Mouse (Mus musculus) lung, embryonic 16.5 days (tissue): ENCODE data around the gene Rnd1. TPM values are rescaled to one million over a fixed set of nuclear protein-coding genes. Genes with fewer than 3 reads are reported as not detected.

Source experiments
- ATAC-seq: fragments of 200-750 bp; cut with Nextera tagmentation; 2 replicates; pipeline ENCODE4 v1.8.0; 2017; ENCODE audit warnings: low read depth, mild to moderate bottlenecking, moderate library complexity
- H3K27ac ChIP-seq: fragments of 300-500 bp; sonication (generic); 2 replicates; pipeline ENCODE4 v1.5.1; 2014; ENCODE audit warnings: mild to moderate bottlenecking, control low read depth, low read length
- H3K27me3 ChIP-seq: fragments of 300-500 bp; sonication (generic); 2 replicates; pipeline ENCODE4 v1.6.1; 2014; ENCODE audit warnings: low read depth, low read length, mixed read lengths; ENCODE audit not compliant: control insufficient read depth, insufficient read depth
- H3K36me3 ChIP-seq: fragments of 300-500 bp; sonication (generic); 2 replicates; pipeline ENCODE4 v1.6.1; 2014; ENCODE audit warnings: low read length; ENCODE audit not compliant: control insufficient read depth, insufficient read depth
- H3K4me1 ChIP-seq: fragments of 300-500 bp; sonication (generic); replicated peaks from 2 replicates; pipeline ENCODE4 v1.6.1; 2014; ENCODE audit warnings: low read length, mixed read lengths; ENCODE audit not compliant: control insufficient read depth, insufficient read depth
- H3K4me2 ChIP-seq: fragments of 300-500 bp; sonication (generic); 2 replicates; pipeline ENCODE4 v1.6.1; 2014; ENCODE audit warnings: low read depth, low read length, control low read depth
- H3K4me3 ChIP-seq: fragments of 300-500 bp; sonication (generic); 2 replicates; pipeline ENCODE4 v1.5.1; 2014; ENCODE audit warnings: mild to moderate bottlenecking, low read length, control low read depth
- H3K9ac ChIP-seq: fragments of 300-500 bp; sonication (generic); 2 replicates; pipeline ENCODE4 v1.6.1; 2014; ENCODE audit warnings: low read length, control low read depth
- H3K9me3 ChIP-seq: fragments of 300-500 bp; sonication (generic); 2 replicates; pipeline ENCODE4 v1.6.1; 2016; ENCODE audit warnings: low read length; ENCODE audit not compliant: control insufficient read depth
- WGBS: fragments of 180-500 bp; shearing (Covaris S2); extraction: QIAGEN DNeasy Blood & Tissue Kit; methylation state at CpG from one replicate; pipeline ENCODE4 v1.1.7; 2014; 5-methylcytosine and 5-hydroxymethylcytosine counted together
- polyA plus RNA-seq: library from polyadenylated mRNA; unstranded; fragments of >200 nt; fragmentation: Nextera tagmentation; extraction: Ambion mirVana; gene quantifications from 2 replicates; pipeline ENCODE4 v1.2.1, GENCODE M21; 2015

Gene Rnd1
- polyA plus RNA-seq, 1 experiment from 2014 or later, result 0.68 TPM

GRCm38 (mm10) chr15:98626487-98627212 is 50.6 kb downstream of the Rnd1 start:
- no peak for ATAC-seq
- Histone ChIP-seq H3K36me3 (no peaks in the 10 kb centered on the region), H3K27ac (no peak overlapping the region), H3K4me3 (no peak overlapping the region), H3K27me3 (peaks cover 7% of the 10 kb centered on the region; the same call in 1 of the 2 replicates), H3K4me1 (peaks cover 12% of the 10 kb centered on the region), H3K9me3 (no peaks in the 10 kb centered on the region), H3K9ac (no peak overlapping the region), H3K4me2 (no peak overlapping the region)
- 74% methylated on average over 7 of the region's 7 CpGs for WGBS

GRCm38 (mm10) chr15:98626078-98626477 is 51.2 kb downstream of the Rnd1 start:
- Histone ChIP-seq H3K4me2 (no peak overlapping the region), H3K9ac (no peak overlapping the region), H3K4me3 (no peak overlapping the region), H3K4me1 (peaks cover 8% of the 10 kb centered on the region), H3K27ac (no peak overlapping the region), H3K36me3 (no peaks in the 10 kb centered on the region), H3K27me3 (peaks cover 5% of the 10 kb centered on the region; the same call in 1 of the 2 replicates), H3K9me3 (no peaks in the 10 kb centered on the region)
- ATAC-seq, result no peak
- 36% methylated on average over 8 of the region's 8 CpGs for WGBS

- Histone ChIP-seq H3K27me3 (0 out of 2 replicates have a peak, but pooled peaks cover 2% of the 10 kb centered on the region), H3K9ac (no peak overlapping the region), H3K36me3 (no peaks in the 10 kb centered on the region), H3K4me2 (no peak overlapping the region), H3K4me1 (no peaks in the 10 kb centered on the region; the same call in 1 of the 2 replicates), H3K4me3 (no peak overlapping the region), H3K27ac (no peak overlapping the region), H3K9me3 (no peaks in the 10 kb centered on the region)
- WGBS, result 55% methylated on average over 5 of the region's 5 CpGs
- ATAC-seq, result no peak
These were observed 53.9 kb downstream of the Rnd1 start for GRCm38 (mm10) chr15:98623361-98623821.

- 23% methylated on average over 6 of the region's 6 CpGs for WGBS
- H3K4me3 ChIP-seq, result no peak overlapping the region
- H3K27ac ChIP-seq, result no peak overlapping the region
- no peaks in the 10 kb centered on the region for H3K4me1 ChIP-seq
- no peaks in the 10 kb centered on the region for H3K9me3 ChIP-seq
- H3K36me3 ChIP-seq, result no peaks in the 10 kb centered on the region
- ATAC-seq, result no peak
- H3K4me2 ChIP-seq, result no peak overlapping the region
- H3K27me3 ChIP-seq, result 0 out of 2 replicates have a peak, but pooled peaks cover 2% of the 10 kb centered on the region
- H3K9ac ChIP-seq, result no peak overlapping the region
These were observed 54.5 kb downstream of the Rnd1 start for GRCm38 (mm10) chr15:98622721-98623120.

GRCm38 (mm10) chr15:98622199-98622598 is 55.1 kb downstream of the Rnd1 start:
- H3K36me3 ChIP-seq, result no peaks in the 10 kb centered on the region
- no peak overlapping the region for H3K9ac ChIP-seq
- no peak for ATAC-seq
- no peaks in the 10 kb centered on the region for H3K9me3 ChIP-seq
- no peak overlapping the region for H3K27ac ChIP-seq
- 0 out of 2 replicates have a peak, but pooled peaks cover 2% of the 10 kb centered on the region for H3K27me3 ChIP-seq
- H3K4me2 ChIP-seq, result no peak overlapping the region
- H3K4me3 ChIP-seq, result no peak overlapping the region
- no peaks in the 10 kb centered on the region for H3K4me1 ChIP-seq
- 7% methylated on average over 7 of the region's 7 CpGs for WGBS

GRCm38 (mm10) chr15:98617176-98617537 is 60.1 kb downstream of the Rnd1 start:
- Histone ChIP-seq H3K27ac (no peak overlapping the region), H3K36me3 (no peaks in the 10 kb centered on the region), H3K9me3 (no peaks in the 10 kb centered on the region), H3K27me3 (0 out of 2 replicates have a peak, but pooled peaks cover under 1% of the 10 kb centered on the region), H3K4me3 (peak overlapping the region; percentile 9; the same call in 1 of the 2 replicates), H3K9ac (peak overlapping the region; percentile 53), H3K4me2 (peak overlapping the region; percentile 42; the same call in 1 of the 2 replicates), H3K4me1 (peaks cover 4% of the 10 kb centered on the region; the same call in 1 of the 2 replicates)
- ATAC-seq, result peak; percentile 59
- under 1% methylated on average over 12 of the region's 12 CpGs for WGBS

GRCm38 (mm10) chr15:98616362-98617175 is 60.7 kb downstream of the Rnd1 start:
- Histone ChIP-seq H3K27ac (no peak overlapping the region), H3K9ac (0 out of 2 replicates have a peak overlapping the region, but pooled peaks have one; percentile 36), H3K4me2 (peak overlapping the region; percentile 42; the same call in 1 of the 2 replicates), H3K27me3 (no peaks in the 10 kb centered on the region), H3K9me3 (no peaks in the 10 kb centered on the region), H3K4me1 (peaks cover 4% of the 10 kb centered on the region; the same call in 1 of the 2 replicates), H3K4me3 (peak overlapping the region; percentile 9; the same call in 1 of the 2 replicates), H3K36me3 (no peaks in the 10 kb centered on the region)
- ATAC-seq, result peak; percentile 65
- WGBS, result 34% methylated on average over 20 of the region's 20 CpGs

GRCm38 (mm10) chr15:98615751-98616150 is 61.5 kb downstream of the Rnd1 start:
- Histone ChIP-seq H3K9ac (no peak overlapping the region), H3K9me3 (no peaks in the 10 kb centered on the region), H3K4me2 (no peak overlapping the region), H3K27me3 (no peaks in the 10 kb centered on the region), H3K4me1 (peaks cover 4% of the 10 kb centered on the region; the same call in 1 of the 2 replicates), H3K27ac (no peak overlapping the region), H3K36me3 (no peaks in the 10 kb centered on the region), H3K4me3 (no peak overlapping the region)
- WGBS, result 72% methylated on average over 6 of the region's 6 CpGs
- ATAC-seq, result no peak

- Histone ChIP-seq H3K27me3 (no peaks in the 10 kb centered on the region), H3K4me2 (no peak overlapping the region), H3K27ac (no peak overlapping the region), H3K9ac (no peak overlapping the region), H3K36me3 (no peaks in the 10 kb centered on the region), H3K9me3 (no peaks in the 10 kb centered on the region), H3K4me3 (no peak overlapping the region), H3K4me1 (peaks cover 4% of the 10 kb centered on the region; the same call in 1 of the 2 replicates)
- 45% methylated on average over 6 of the region's 6 CpGs for WGBS
- ATAC-seq, result no peak
These were observed 62.3 kb downstream of the Rnd1 start for GRCm38 (mm10) chr15:98614971-98615370.
